Mouse (Mus musculus): ENCODE results near the gene Spata4. TPM values are rescaled to one million over a fixed set of nuclear protein-coding genes. Genes with fewer than 3 reads are reported as not detected.

The Spata4 gene
- polyA plus RNA-seq (2017; shearing (Covaris generic)): not detected

GRCm38 (mm10) chr8:54600671-54601251, at the start of gene Spata4:
Gene Spata4, plus strand, starts transcription at chr8:54600781.

Other genes starting within 250 kb of the Spata4 start
- 6.3 TPM for gene Asb5, start 71.2 kb upstream of the Spata4 start, polyA plus RNA-seq (2017; shearing (Covaris generic))
- 107 TPM for gene Spcs3, start 70.8 kb upstream of the Spata4 start, polyA plus RNA-seq (2017; shearing (Covaris generic))